Mouse (Mus musculus): Measurements from ENCODE around the gene Tcf25.
A peak's percentile ranks its signal among the peaks of the same experiment; 100 is the strongest.
"Not testable (repeated sequence)": the region's sequence is repeated elsewhere in the genome, so short reads cannot be mapped to it uniquely, and the experiment has no call there.

Tcf25 gene

DNA sequence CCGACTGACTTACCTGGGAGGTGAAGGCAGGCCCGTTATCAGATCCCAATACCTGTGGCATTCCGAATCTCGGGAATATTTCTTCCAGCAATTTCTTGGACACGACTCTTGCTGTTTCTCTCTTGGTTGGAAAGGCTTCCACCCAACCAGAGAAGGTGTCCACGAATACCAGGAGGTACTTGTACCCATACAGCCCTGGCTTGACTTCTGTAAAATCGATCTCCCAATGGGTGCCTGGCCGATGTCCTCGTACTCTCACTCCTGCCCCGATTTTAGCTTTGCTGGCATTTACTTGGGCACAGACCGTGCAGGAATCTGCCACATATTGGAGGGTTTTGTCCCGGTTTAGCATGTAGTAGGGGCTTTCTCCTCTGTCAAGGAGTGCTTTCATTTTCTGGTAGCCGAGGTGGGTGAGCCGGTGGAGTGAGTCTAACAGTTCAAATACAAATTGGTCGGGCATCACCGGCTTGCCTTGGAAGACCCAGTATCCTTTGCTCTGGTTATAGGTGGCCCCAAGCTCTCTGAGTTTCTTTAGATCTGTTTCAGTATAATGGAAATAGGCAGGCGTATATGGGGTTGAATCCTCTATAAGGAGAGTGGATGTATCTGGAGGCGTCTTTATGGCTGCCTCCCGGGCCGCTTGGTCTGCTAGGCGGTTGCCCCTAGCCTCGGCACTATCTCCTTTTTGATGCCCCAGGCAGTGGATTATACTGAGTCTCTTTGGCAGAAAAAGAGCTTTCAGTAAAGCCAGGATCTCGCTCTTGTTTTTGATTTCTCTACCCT, 55.6 kb downstream of the Tcf25 start:
- no peak for DNase-seq (ENCODE audit: low spot score in 2 of 2)

DNA sequence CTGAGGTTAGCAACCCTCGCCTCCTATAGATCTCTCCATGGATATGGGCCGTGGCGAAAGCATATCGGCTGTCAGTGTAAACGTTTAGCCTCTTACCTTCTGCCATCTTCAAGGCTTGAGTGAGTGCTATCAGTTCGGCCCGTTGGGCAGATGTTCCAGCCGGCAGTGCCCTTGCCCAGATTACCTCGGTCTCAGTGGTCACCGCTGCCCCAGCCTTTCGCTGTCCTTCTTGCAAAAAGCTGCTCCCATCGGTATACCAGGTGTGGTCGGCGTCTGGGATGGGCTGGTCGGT, 56.1 kb downstream of the Tcf25 start:
- not testable (repeated sequence) for DNase-seq (ENCODE audit: low spot score in 2 of 2)

DNA sequence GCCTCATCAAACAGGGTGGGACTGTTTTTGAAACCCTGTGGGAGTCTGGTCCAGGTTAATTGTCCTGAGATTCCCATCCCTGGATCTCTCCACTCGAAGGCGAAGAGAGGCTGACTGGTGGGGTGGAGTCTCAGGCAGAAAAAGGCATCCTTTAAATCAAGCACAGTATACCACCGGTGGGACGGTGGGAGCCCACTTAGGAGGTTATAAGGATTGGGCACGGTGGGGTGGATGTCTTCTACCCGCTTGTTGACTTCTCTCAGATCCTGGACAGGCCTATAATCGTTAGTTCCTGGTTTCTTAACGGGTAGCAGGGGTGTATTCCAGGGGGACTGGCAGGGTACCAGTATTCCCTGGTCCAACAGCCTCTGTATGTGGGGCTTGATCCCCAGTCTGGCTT, 57.4 kb downstream of the Tcf25 start:
- not testable (repeated sequence) for DNase-seq (ENCODE audit: low spot score in 2 of 2)

DNA sequence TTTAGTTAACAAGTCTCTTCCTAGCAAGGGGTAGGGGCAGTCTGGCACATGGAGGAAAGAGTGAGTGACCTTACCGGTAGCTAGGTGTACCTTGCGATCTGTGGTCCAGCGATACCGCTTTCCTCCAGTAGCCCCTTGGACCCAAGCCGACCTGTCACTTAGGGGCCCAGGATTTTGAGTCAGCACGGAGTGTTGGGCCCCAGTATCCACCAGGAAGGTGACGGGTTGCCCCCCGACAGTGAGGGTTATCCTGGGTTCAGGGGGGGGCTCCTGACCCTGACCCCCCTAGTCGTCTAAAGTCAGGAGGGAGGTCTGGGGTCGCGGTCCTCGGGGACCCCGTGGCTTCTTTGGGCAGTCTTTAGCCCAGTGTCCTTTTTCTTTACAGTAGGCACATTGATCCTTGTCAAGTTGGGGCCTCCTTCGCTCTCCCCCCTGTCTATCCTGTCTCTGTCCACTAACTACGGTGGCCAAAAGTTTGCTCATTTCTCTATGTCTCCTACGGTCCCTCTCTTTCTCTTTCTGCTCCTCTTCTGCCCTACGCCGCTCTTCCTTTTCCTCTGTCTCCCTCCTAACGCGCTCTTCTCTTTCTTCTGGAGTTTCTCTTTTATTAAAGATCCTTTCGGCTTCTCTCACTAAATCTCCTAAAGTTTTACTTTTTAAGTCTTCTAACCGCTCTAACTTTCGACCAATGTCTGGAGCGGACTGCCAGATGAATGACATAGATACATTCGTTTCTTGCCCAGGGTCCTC, 58.2 kb downstream of the Tcf25 start:
- no peak for DNase-seq (ENCODE audit: low spot score in 2 of 2)

DNA sequence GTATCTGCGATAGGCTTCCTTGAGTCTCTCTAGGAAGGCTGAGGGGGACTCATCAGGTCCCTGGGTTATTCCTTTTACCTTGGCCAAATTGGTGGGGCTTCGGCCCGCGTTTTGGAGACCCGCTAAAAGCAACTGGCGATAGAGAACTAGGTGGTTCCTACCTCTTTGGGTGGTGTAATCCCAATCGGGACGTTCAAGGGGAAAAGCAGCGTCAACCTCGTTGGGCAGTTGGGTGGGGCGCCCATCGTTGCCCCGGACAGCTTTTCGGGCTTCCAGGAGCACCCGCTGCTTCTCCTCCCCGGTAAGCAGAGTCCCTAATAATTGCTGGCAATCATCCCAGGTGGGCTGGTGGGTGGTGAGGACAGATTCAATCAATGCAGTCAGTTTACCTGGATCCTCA, 58.8 kb downstream of the Tcf25 start:
- DNase-seq (ENCODE audit: low spot score in 2 of 2): no peak

DNA sequence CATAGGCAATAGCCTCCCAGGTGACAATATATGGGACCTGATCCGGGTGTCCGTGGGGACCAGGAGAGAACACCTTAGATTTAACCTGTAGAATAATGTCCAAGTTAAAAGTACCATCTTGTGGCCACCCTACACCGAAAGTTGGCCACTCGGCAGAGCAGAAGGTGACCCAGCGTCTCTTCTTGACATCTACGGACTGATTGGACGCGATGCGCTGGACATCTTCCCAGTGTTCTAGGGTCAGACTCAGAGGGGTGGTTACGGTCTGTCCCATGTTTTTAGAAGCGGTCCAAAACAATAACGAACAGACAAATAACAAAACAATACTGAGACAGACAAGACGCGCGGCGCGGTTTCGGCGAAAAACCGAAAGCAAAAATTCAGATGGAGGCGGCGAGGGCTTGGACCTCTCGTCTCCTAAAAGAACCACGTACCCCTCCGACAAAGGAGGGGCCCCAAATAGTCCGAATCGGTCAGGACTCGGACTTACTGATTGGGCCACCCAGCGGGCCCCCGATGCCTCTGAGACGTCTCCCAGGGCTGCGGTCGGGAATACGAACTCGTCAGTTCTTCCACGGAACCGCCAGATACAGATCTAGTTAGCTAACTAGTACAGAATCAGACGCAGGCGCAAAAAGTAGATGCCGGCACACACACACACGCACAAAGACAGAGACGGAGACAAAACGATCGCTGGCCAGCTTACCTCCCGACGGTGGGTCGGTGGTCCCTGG, 59.9 kb downstream of the Tcf25 start:
- DNase-seq (ENCODE audit: low spot score in 2 of 2): not testable (repeated sequence)

DNA sequence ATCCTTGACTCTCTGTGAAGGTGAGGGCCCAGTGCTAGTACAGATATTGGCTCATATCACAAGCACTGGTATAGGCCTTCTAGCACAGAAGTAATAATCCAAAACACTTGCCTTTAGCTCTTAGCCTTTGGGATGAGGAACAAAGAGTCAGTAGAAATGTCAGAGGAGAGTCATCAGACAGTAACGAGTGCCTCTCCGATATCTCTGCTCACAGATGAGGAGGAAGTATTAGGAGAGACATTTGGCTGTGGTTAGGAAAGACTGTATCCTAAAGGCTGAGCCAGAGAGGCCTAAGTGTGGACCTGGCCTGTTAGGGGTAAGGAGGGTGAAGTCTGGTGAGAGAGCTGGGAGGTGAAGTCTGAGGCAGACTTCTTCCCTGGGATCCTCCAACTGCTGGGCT, 68.2 kb downstream of the Tcf25 start:
- no peak for DNase-seq (ENCODE audit: low spot score in 2 of 2)

DNA sequence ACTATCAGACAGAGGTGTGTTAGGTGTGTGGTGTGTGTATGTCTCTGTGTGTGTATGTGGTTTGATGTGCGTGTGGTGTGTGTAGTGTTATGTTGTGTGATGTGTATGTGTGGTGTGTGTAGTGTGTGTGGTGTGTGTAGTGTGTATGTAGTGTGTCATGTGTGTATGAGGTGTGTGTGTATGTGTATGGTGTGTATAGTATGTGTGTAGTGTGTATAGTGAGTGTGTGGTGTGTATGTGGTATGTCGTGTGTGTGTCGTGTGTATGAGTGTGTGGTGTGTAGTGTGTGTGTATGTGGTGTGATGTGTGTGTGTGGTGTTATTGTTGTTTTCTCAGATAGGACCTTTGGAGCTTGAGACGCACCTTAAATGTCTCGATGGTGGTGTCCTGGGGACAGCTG, 68.8 kb downstream of the Tcf25 start:
- DNase-seq (ENCODE audit: low spot score in 2 of 2): no peak

DNA sequence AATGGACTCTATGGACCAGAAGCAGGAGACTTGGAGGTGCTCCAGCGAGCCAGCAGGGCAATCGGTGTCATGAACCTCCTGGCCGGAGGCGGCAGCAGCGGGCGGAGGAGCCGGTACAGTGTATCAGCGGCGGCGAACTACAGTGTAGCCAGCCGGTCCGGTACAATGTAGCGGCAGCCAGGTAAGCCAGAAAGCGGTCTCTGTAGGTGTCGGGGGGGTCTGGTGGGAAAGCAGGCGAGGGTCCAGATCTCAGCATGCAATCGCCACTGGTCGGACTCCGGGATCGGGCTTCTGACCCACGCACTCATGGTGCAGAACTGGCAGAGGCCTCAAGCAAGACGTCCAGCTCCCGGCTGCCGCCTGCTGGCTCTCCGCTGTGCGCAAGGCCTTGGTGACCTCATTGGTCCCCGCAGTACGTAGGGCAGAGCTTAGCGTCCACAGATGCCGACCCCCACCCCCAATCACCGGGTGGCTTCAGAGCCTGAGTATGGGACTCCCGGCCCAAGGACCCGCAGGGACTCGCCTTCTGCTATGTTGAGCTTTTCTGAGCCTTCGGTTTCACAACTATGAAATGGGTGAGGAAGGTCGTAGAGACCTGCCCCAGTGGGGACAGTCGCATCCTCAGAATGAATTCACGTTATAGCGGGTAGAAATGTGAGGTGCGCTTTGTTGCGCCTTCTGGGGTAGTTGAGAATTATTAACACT, 69.5 kb downstream of the Tcf25 start:
- peak; percentile 87 to 94 for DNase-seq (ENCODE audit: low spot score in 2 of 2)

DNA sequence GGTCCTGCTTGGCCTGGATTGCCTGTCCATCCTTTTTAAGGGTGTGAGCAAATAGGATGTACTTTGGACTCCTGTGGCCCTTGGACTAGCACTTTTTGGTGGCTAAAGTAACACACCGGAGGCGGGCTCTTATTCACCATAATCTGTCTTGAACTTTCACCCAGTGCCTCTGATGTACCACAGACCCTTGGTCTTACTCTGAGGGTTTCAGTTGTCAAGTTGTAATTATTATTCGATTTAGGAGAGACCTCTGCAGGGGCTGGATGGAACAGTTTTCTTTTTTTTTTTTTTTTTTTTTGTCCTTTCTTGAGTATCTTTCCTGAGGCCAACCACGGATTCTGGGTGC, 70.0 kb downstream of the Tcf25 start:
- no peak for DNase-seq (ENCODE audit: low spot score in 2 of 2)

DNA sequence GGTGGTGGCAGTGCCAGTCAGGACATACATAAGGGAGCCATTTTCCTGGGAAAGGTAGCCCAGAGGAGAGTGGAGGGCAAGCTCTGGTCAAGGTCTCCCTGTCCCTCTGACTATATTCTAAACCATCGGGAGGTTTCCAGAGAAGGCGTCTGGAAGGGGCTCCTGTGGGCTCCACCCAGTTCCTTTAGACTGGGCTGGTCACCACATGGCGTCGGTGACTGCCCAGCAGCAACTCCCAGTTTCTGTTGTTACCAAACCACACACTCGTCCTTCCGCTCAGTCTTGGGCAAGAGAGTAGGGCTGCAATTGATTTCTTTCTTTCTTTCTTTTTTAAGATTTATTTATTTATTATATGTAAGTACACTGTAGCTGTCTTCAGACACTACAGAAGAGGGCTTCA, 70.6 kb downstream of the Tcf25 start:
- no peak for DNase-seq (ENCODE audit: low spot score in 2 of 2)

DNA sequence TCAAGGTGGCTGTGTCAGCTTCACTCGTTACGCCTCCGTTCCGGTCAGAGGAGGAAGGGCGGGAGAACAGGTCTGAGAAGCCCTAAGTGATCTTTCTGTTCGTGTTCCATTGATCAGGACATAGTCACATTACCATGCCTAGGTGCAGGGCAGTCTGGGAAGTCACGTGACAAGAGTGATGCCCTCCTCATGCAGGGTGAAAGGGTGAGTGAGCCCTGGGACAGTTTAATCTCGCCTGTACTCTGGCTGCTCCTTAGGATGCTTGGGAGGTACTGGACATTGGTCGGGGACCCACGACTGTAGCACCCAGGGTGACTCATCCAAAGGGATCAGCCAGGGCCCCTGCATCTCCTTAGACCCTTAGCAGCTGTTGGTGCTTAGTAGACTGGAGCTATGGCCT, 72.4 kb downstream of the Tcf25 start:
- DNase-seq (ENCODE audit: low spot score in 2 of 2): no peak

DNA sequence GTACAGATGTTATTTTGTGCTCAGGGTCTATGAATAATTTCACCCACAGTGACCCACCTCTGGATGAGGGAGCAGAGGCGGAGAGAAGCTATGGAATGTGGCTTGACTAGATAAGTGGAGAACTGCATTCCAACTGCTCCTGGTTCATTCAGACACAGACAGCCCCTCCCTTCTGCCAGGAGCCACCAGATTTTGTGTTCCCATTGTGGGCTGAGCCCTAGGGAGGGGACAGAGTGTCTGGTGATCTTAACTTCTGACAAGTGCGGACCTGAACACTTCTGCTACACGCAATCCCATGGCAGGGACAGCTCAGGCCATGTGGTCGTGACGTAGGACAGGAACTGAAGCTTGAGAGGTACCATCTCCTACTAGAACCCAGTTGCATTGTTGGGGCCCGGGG, 73.2 kb downstream of the Tcf25 start:
- no peak for DNase-seq (ENCODE audit: low spot score in 2 of 2)

DNA sequence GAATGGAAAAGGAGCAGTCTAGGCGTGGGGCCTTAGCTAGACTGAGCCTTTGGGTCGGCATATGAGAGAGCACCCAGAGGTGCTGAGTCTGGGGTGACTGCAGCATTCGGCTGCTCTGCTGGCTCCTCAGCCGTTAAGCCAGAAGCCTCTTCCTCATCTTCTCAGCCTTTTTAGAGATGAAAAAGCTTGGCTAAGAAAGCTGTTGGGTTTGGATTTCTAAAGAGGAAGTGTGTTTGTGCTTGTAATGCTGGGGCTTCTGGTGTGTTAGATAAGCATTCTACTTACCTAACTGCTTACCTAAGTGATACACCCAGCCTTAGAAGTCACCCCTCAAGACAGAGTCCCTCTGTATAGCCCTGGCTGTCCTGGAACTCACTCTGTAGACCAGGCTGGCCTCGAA, 77.2 kb downstream of the Tcf25 start:
- DNase-seq (ENCODE audit: low spot score in 2 of 2): no peak

DNA sequence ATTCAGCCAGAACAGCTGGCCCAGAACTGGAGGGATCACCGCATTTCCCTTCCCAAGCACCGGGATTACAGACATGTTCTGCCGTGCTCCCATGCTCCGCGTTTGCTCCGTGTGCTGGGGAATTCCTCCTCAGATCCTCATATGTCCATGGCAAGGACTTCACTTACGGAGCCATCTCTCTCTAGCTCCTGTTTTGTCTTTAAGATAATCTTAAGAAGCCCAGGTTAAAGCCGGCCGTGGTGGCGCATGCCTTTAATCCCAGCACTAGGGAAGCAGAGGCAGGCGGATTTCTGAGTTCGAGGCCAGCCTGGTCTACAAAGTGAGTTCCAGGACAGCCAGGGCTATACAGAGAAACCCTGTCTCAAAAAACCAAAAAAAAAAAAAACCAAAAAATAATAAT, 78.2 kb downstream of the Tcf25 start:
- DNase-seq (ENCODE audit: low spot score in 2 of 2): not testable (repeated sequence)

DNA sequence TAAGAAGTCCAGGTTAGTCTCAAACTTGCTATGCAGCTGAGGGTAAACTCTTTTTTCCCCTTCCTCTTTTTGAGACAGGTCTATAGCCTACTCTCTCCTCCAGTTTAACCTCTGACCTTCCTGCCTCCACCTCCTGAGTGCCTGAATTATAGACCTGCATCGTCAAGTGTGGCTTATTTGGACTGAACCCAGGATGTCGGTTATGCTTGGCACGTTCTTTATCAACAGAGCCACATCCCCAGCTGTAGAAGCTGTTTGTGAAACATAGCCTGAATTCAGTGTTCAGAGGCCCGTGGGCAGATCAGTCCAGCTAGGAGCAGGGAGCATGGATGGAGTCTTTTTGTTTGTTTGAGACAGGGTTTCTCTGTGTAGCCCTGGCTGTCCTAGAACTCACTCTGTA, 78.6 kb downstream of the Tcf25 start:
- DNase-seq (ENCODE audit: low spot score in 2 of 2): no peak

DNA sequence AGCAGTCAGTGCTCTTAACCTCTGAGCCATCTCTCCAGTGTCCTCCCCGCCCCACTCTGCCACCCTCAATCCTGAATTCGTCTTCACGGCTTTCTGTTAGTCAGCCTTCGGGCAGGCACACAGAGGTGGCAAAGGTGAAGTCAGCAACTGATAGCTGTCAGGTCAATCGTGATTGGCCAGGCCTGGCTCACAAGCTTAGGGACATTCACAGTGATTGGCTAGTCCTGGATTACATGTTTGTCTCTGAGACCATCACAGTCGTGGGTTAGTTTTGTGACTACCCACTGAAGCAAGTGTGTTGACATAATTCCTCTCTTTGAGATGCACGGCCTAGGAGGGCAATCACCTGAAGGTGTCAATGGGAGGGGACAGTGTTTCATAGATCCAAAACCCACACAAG, 79.7 kb downstream of the Tcf25 start:
- DNase-seq (ENCODE audit: low spot score in 2 of 2): no peak
